In genomic region chr5:129999097-129999496, GRCm38 (mm10) we compare ENCODE assay signal across 7 mouse cellular contexts. TPM values are rescaled to one million over a fixed set of nuclear protein-coding genes. Genes with fewer than 3 reads are reported as not detected.
A peak's percentile ranks its signal among the peaks of the same experiment; 100 is the strongest.
DNase-seq lines count a peak whose midpoint lies in the region; ATAC-seq lines count a peak whose summit lies in the region.

No protein-coding gene starts in this region.

- no peaks in the 10 kb centered on the region for H3K9me3 ChIP-seq in midbrain, embryonic 11.5 days (ENCODE audit: control insufficient read depth, low read length)
- no peaks in the 10 kb centered on the region; the same call in 1 of the 2 replicates for H3K9me3 ChIP-seq in midbrain, embryonic 13.5 days
- H3K9me3 ChIP-seq in limb, embryonic 11.5 days (ENCODE audit: control insufficient read depth, low read length): no peaks in the 10 kb centered on the region

- H3K9ac ChIP-seq in midbrain, embryonic 11.5 days (ENCODE audit: low read length): no peak overlapping the region
- no peak overlapping the region for H3K9ac ChIP-seq in midbrain, embryonic 13.5 days (replicated peaks)
- H3K9ac ChIP-seq in limb, embryonic 11.5 days (ENCODE audit: low read length): no peak overlapping the region

- H3K4me1 ChIP-seq in midbrain, embryonic 11.5 days (ENCODE audit: control insufficient read depth, insufficient read depth, low read length): no peaks in the 10 kb centered on the region
- H3K4me1 ChIP-seq in midbrain, embryonic 13.5 days (replicated peaks): peaks cover 20% of the 10 kb centered on the region
- peaks cover 7% of the 10 kb centered on the region for H3K4me1 ChIP-seq in limb, embryonic 11.5 days (ENCODE audit: control insufficient read depth, insufficient read depth, low read length)

- H3K27me3 ChIP-seq in midbrain, embryonic 11.5 days (ENCODE audit: control insufficient read depth, insufficient read depth, low read length): no peaks in the 10 kb centered on the region
- no peaks in the 10 kb centered on the region for H3K27me3 ChIP-seq in midbrain, embryonic 13.5 days
- no peaks in the 10 kb centered on the region for H3K27me3 ChIP-seq in limb, embryonic 11.5 days (ENCODE audit: control insufficient read depth, insufficient read depth, low read length)

- no peaks in the 10 kb centered on the region for H3K36me3 ChIP-seq in midbrain, embryonic 11.5 days (ENCODE audit: control insufficient read depth, insufficient read depth, low read length)
- H3K36me3 ChIP-seq in midbrain, embryonic 13.5 days: no peaks in the 10 kb centered on the region
- no peaks in the 10 kb centered on the region; the same call in 1 of the 2 replicates for H3K36me3 ChIP-seq in limb, embryonic 11.5 days (ENCODE audit: control insufficient read depth, insufficient read depth, low read length)

- 40% methylated on average over 4 of the region's 4 CpGs for WGBS in midbrain, embryonic 11.5 days
- WGBS in midbrain, embryonic 13.5 days: 35% methylated on average over 4 of the region's 4 CpGs
- WGBS in limb, embryonic 11.5 days: 44% methylated on average over 4 of the region's 4 CpGs

- no peak overlapping the region for H3K4me2 ChIP-seq in midbrain, embryonic 11.5 days
- no peak overlapping the region for H3K4me2 ChIP-seq in midbrain, embryonic 13.5 days (replicated peaks)
- no peak overlapping the region for H3K4me2 ChIP-seq in limb, embryonic 11.5 days (ENCODE audit: low read depth, severe bottlenecking)

- H3K4me3 ChIP-seq in midbrain, embryonic 11.5 days (ENCODE audit: low read depth, low read length): no peak overlapping the region
- H3K4me3 ChIP-seq in midbrain, embryonic 13.5 days (replicated peaks): no peak overlapping the region
- no peak overlapping the region for H3K4me3 ChIP-seq in limb, embryonic 11.5 days (ENCODE audit: low read depth, low read length)

- peak; percentile 94 for DNase-seq in midbrain, embryonic 11.5 days (ENCODE audit: low spot score, missing footprints)
- peak; percentile 74 for DNase-seq in R1 (ENCODE audit: low read depth, low spot score)
- DNase-seq in cerebellum, adult 9-11 months: peak; percentile 59
- DNase-seq in heart, postnatal 4 days: peak; percentile 72
- peak; percentile 76 for DNase-seq in limb, embryonic 11.5 days (ENCODE audit: low spot score)
- DNase-seq in right cerebral cortex, adult 18-20 months: peak; percentile 60

- no peak overlapping the region for H3K27ac ChIP-seq in midbrain, embryonic 11.5 days (ENCODE audit: low read depth, low read length)
- no peak overlapping the region for H3K27ac ChIP-seq in midbrain, embryonic 13.5 days
- no peak overlapping the region for H3K27ac ChIP-seq in limb, embryonic 11.5 days (replicated peaks; ENCODE audit: low read depth, low read length)

- ATAC-seq in midbrain, embryonic 11.5 days (ENCODE audit: low FRiP score): no peak
- ATAC-seq in midbrain, embryonic 13.5 days: no peak
- ATAC-seq in limb, embryonic 11.5 days (ENCODE audit: insufficient number of reproducible peaks, low FRiP score, low TSS enrichment, low read depth): no peak

RNA-seq across cellular contexts. Expression of gene Gusb, which starts 3.8 kb away (rescaled TPM):
- polyA plus RNA-seq in midbrain, embryonic 11.5 days (2014; fragmentation: Nextera tagmentation; extraction: Ambion mirVana): 31.8 and 33.9 TPM in 2 replicates
- polyA plus RNA-seq in midbrain, embryonic 13.5 days (2015; fragmentation: Nextera tagmentation; extraction: Ambion mirVana): 21.7 and 23.3 TPM in 2 replicates
- total RNA-seq in heart, postnatal 4 days (2021): 10 to 100 TPM; 26.6 to 26.8 TPM
- 55.9 and 57.4 TPM in 2 replicates for polyA plus RNA-seq in limb, embryonic 11.5 days (2014; fragmentation: Nextera tagmentation; extraction: Ambion mirVana)

RNA-seq across cellular contexts. Expression of gene Asl, which starts 29.9 kb away (rescaled TPM):
- 24.2 and 30.1 TPM in 2 replicates for polyA plus RNA-seq in midbrain, embryonic 11.5 days (2014; fragmentation: Nextera tagmentation; extraction: Ambion mirVana)
- polyA plus RNA-seq in midbrain, embryonic 13.5 days (2015; fragmentation: Nextera tagmentation; extraction: Ambion mirVana): 30.4 and 33.4 TPM in 2 replicates
- 10 to 100 TPM; 15.1 to 17.6 TPM for total RNA-seq in heart, postnatal 4 days (2021)
- 25.4 and 29.0 TPM in 2 replicates for polyA plus RNA-seq in limb, embryonic 11.5 days (2014; fragmentation: Nextera tagmentation; extraction: Ambion mirVana)

RNA-seq across cellular contexts. Expression of gene Crcp, which starts 30.0 kb away (rescaled TPM):
- 41.1 and 42.7 TPM in 2 replicates for polyA plus RNA-seq in midbrain, embryonic 11.5 days (2014; fragmentation: Nextera tagmentation; extraction: Ambion mirVana)
- 79.3 and 82.2 TPM in 2 replicates for polyA plus RNA-seq in midbrain, embryonic 13.5 days (2015; fragmentation: Nextera tagmentation; extraction: Ambion mirVana)
- 10 to 100 TPM; 14.8 to 15.7 TPM for total RNA-seq in heart, postnatal 4 days (2021)
- polyA plus RNA-seq in limb, embryonic 11.5 days (2014; fragmentation: Nextera tagmentation; extraction: Ambion mirVana): 29.6 and 30.2 TPM in 2 replicates

RNA-seq across cellular contexts. Expression of gene Vkorc1l1, which starts 57.3 kb away (rescaled TPM):
- polyA plus RNA-seq in midbrain, embryonic 11.5 days (2014; fragmentation: Nextera tagmentation; extraction: Ambion mirVana): 36.0 and 36.8 TPM in 2 replicates
- polyA plus RNA-seq in midbrain, embryonic 13.5 days (2015; fragmentation: Nextera tagmentation; extraction: Ambion mirVana): 26.7 and 31.1 TPM in 2 replicates
- 10 to 100 TPM; 22.6 TPM for total RNA-seq in heart, postnatal 4 days (2021)
- polyA plus RNA-seq in limb, embryonic 11.5 days (2014; fragmentation: Nextera tagmentation; extraction: Ambion mirVana): 28.9 and 35.1 TPM in 2 replicates
